Mouse (Mus musculus) frontal cortex, postnatal 14 days (tissue): ENCODE data around the gene Rnf111.
A peak's percentile ranks its signal among the peaks of the same experiment; 100 is the strongest.
"Not testable (repeated sequence)": the region's sequence is repeated elsewhere in the genome, so short reads cannot be mapped to it uniquely, and the experiment has no call there.

ENCODE experiments used
- DNase-seq, 2 experiments: peaks; one replicate each; pipeline ENCODE4 v3.0.0; 2022; ENCODE audit warnings: low spot score in 2 of 2

Rnf111 gene

DNA sequence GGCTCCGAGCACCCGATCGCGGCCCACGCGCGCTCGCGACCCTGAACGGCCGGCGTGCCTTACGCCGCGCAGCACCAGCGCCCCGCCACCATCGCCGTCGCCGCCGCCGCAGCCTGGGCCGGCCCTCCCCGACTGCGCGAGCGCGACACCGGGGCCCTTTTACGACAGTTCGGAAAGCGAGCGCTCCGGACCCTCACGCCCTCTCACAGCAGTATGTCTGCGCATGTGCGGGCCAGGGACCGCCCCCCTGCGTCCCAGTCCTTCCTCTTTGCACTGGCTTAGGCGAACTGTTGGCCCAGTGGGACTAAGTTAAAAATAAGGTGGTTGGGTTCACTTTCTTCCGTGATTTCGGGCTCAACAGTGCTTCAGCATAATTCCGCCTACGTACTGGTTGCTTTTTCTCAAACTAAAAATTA is at the start of gene Rnf111:
Gene Rnf111 (minus strand): TSS at position 100 of the 416 bp plus-strand sequence.
- DNase-seq = peak; percentile 91 to 93

DNA sequence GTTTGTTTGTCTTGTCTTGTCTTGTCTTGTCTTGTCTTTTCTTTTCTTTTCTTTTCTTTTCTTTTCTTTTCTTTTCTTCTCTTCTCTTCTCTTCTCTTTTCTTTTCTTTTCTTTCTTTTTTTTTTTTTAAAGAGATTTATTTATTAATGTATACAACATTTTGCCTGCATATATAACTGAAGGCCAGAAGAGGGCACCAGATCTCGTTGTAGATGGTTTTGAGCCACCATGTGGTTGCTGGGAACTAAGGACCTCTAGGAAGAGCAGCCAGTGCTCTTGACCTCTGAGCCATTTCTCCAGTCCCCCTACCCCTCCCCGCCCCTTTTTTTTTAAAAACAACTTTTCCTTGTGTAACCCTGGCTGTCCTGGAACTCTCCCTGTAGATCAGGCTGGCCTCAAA is 48.7 kb upstream of the Rnf111 start:
- DNase-seq = not testable (repeated sequence)

DNA sequence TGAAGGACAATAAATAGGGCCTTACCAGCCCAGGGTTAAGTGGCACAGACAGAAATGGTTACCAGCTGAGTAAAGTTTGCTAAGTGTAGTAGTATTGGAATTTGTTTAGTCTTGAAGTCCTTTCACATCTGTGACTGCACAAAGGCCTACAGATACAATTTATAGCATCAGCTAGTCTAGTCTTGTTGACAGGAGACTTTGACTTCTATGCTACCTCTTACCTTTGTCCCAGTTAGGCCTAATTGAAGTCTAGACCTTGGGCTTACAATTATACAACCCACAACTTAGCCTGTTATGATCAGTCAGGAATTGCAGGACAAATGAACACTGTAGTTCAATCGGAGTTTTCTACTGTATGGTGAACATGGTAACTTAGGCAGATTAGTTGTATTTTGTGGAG is 48.0 kb upstream of the Rnf111 start:
- DNase-seq = no peak

DNA sequence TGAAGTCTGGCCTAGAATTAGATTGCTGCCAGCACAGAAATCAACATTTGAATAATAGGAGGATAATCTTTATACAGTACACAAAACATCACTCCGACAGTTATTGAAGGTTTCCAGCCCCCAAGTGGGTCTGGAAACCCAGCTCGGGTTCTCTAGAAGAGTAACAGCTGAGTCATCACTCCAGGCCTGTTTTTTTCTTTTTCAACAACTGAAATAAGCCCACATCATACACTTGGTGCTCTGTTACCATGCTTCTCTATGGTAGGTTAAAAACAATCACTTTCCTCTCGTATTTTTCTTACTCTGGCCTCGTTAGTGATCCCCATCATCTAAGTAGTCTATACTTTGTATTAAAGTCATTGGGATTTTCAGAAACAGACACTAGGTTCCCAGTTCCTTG is 44.8 kb upstream of the Rnf111 start:
- DNase-seq = no peak

DNA sequence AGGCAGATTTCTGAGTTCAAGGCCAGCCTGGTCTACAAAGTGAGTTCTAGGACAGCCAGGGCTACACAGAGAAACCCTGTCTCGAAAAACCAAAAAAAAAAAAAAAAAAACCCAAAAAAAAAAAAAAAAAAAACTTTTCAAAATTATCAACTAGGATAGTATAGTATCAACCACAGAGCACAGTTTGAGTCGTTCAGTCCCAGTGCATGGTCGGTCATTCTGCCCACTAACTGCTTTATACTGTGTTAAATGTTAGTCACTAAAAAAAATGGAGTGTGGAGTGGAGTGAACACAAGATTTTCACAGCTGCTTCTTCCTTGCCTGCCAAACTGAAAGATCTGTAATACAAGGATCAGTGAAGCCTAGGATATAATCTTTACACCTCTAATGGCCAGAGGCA is 43.1 kb upstream of the Rnf111 start:
- not testable (repeated sequence) for DNase-seq

DNA sequence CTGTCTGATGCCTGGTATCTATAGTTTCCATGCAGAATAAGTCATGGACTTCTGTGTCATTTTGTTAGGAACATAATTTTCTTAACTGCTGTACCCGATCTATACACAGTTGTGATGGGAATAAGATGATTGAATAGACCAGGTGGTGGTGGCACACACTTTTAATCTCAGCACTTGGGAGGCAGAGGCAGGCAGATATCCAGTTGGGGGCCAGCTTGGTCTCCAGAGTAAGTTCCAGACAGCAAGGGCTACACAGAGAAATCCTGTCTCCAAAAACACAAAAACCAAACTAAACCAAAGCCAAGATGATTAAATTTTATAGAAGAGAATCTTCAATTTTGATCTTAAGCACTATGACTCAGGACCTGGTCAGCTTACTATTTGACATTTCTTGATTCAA is 41.3 kb upstream of the Rnf111 start:
- no peak for DNase-seq

DNA sequence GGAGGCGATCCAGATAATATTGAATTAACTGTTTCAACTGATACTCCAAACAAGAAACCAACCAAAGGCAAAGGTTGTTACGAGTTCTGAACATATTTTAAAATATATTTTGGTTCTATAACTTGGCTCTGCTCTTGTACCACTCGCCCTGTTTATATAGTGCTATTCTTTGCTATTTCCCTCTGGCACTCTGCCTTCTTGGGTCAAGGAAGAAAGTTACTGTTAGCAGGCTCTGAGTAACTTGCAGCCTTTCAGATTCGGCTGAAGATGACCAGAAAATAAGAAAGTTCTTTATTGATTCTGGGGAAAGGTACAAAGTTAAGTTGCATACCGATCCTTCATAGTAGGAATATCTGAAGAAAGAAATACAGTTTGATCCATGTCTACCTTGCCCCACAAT is 40.5 kb upstream of the Rnf111 start:
- DNase-seq = no peak

DNA sequence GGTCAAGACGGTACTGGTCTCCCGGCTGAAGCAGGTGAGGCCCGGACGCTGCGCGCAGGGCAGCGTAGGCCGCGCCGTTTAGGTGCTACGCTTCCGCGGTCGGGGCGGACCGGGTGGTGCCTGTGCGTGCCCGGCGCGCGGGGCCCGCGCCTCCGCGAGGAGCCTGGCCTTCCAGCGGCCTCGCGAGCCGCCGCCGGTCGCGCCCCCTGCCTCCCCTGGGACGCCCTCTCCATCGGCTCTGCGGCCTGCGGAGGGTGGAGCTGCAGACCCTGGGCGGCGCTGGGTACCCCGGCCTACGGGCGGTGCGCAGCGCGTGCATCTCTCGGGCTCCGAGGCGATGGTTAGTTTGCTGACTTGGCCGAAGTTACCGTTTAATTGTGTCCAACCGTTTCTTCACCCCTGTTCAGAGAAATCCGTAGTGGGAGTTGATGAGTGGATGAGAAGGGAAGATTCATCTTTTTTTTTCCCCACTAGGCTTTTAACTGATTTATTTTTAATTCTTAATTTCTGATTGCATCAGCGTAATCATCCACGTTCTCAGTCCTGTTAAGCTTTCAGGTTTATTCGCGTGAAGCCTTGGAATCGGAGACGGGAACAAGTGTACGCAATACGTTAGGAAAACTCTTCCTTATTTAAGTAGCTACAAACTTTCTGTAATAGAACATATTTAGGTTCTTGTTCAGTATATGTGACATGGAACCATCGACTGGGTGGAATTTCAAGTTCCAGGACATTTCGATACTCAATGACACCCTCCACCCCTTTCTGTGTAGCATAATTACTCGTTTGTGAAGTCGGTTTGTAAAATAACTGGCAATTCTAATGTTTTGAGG is 39.7 kb upstream of the Rnf111 start:
- DNase-seq = no peak

DNA sequence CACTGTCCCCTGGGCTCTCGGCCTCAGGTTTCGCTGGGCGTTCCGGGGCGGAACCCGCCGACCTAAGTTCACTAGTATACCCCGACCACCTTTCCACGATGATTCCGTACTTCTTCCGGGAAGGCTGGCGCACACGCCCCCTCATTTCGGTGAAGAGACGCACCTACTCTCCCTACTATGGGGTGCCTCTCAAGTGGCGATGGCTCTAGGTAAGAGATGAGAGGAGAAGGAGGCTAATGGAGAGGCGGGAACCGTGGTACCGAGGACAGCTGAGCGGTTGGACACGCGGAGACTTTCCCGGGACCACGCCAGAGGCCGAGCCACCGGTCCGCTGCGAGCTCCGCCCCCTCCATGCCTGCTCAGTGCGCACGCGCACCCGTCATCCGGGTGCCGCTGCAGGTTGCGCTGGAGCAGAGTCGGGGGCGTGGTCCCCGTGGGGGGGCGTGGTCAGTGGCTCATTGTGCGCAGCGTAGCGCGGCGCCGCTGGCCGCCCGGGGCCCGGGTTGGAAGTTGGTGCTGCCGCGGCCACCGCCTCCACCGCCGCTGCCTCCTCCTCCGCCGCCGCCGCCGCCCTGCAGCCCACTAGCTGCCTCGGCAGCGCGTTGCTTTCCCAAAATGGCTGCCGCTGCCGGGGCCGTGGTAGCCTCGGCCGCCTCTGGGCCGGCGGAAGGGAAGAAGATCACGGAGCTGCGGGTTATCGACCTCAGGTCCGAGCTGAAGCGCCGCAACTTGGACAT is 38.9 kb upstream of the Rnf111 start, which contains the start of gene Sltm:
Gene Sltm (plus strand): TSS at position 450 of the 737 bp plus-strand sequence.
- DNase-seq = peak; percentile 93 to 99

DNA sequence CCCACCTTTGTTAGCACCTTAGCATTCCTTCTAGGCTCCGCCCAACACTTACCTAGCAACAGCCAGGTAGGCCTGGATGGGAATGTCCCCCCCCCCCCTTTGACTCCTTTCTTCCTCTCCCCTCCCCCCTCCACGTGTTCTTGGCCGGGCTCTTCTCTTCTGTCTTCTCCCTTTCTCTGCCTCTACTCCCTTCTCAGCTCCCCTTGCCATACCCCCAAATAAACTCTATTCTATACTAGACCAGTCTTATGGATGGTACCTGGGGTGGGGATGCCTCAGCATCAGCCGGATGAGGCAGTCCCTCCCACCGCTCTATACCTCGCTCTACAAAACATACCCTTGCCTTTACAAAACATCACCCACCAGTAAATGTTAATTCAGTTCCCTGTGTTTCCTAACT is 38.1 kb upstream of the Rnf111 start:
- DNase-seq = no peak

DNA sequence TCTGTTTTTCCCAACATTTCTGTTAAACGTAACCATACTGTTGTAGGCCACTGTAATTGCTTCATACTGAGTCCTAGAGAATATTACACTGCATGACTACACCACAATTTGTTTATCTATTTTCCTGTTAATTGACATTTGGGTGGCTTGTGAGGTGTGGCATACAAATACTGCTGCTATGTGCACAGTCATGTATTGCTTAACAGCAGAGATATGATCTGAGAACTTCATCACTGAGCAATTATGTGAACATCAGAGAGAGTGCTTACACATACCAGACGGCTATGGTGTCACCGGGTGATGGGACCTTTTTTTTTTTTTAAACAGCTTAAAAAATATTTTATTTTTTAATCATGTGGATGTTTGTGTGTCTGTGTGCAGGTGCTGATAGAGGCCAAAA is 29.8 kb upstream of the Rnf111 start:
- no peak for DNase-seq

DNA sequence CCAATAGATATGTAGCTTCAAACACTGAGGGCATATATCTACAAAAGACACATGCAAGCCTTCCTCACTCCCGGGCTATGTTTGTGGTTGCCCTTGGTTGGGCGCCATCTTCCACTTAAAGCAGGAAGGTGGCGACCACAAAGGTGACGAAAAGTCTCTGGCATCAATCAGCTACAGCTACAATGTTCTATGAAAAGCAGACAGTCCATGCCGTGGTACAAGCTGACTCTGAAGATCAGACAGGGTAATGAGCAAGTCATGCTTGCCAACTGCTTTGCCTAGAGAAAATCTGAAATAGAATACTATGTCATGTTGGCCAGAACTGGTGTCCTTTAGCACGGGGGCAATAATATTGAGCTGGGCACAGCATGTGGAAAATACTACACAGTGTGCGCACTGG is 20.8 kb upstream of the Rnf111 start:
- DNase-seq = no peak

DNA sequence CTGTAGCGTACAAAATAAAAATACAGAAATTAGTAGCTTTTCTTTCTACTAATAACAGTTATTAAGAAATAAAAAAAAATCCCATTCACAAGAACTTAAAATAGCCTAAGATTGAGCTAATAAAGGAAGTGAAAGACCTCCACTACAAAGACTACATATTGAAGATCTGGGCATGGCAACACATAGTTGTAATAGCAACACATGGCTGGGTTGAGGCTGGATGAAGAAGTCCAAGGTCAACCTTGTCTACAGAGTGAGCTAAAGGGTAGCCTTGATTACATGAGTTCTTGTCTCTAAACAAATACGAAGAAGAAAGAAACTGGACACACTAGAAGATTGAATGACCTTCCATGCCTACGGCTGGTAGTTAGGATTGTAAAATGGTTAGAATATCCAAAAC is 20.3 kb upstream of the Rnf111 start:
- no peak for DNase-seq

DNA sequence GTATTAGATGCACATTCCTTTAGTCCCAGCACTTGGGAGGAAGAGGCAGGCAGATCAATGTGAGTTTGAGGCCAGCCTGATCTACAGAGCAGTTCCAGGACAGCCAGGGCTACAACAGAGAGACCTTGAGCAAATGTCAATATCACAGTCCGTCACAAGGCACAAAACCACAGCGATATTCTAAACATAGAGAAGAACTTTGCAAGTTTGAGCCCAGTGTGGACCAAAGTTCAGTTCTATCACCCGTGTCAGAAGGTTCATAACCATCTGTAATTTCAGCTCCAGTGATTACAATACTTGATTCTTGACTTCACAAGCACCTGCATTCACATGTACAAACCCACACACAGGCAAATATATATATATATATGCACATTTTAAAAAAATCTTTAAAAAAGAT is 17.1 kb upstream of the Rnf111 start:
- no peak for DNase-seq

DNA sequence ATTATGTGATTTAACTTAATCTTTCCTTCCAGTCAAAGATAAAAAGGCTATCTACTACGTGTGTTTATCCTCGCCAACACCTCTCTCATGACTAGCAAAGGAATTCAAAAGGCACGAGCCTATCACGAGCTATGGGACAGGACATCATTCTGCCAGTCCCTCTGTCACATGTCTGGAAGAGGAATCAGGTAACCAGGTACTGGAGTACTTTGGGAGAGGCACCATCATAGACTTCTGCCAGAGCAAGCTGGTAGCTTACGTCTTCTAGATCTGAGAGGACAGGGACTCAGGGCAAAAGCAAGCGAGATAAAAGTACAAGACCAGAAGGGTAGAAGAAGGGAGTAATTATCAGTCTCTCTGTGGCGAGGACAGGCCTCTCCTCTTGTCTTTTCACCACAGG is 8.2 kb upstream of the Rnf111 start:
- no peak for DNase-seq

DNA sequence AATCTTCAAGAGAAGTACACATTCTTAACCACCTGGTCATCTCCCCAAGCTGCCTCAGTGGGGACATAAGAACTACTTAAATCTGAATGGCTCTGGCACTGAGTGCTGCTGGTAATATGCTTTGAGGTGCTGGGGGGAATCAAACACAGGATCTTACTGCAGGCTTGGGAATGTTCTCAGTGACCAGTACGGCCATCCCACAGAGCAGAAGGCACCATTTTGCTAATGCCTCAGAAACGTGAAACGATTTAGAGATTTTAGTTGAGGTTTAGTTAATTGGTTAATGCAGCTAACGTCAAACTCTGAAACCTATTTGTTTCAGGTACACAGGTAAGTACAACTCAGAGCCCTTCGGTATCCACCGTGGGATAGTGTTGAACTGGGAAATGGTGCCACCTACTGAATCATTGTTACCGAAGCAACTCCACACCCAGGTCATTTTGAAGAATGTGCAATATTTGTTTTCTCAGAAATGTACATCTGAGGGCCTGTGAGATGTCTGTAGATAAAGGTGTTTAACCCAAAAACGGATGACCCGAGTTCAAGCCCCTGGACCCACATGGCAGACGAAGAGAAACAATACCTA is 7.6 kb upstream of the Rnf111 start:
- no peak for DNase-seq

DNA sequence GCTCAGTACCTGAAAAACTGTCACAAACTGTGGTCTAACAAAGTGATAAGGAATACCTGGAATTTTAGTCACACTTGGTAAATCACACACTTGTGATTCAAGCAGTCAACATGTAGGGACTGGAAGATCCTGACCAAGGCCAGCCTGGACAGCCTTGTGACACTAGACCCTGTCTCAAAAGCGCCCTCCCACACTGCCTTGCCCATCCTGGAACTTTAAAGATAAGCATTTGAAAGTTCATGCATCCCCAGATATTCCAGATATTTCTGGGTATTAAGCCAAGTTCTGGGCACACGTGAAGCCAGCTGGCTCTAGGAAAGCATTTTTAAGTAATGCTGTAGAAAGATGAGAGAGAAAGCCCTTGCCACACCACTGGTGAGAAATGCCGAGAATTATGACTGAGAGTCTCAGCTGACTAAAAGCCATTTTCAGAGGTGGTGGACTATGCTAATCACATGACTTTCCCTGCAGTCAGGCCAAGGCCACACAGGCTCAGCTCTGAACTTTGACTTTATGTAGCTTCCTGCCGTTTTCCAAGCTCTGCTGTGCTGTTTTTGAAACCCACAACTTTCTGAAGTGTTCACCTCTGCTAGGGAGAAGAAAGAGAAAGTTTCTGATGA is 6.5 kb upstream of the Rnf111 start:
- DNase-seq = no peak

DNA sequence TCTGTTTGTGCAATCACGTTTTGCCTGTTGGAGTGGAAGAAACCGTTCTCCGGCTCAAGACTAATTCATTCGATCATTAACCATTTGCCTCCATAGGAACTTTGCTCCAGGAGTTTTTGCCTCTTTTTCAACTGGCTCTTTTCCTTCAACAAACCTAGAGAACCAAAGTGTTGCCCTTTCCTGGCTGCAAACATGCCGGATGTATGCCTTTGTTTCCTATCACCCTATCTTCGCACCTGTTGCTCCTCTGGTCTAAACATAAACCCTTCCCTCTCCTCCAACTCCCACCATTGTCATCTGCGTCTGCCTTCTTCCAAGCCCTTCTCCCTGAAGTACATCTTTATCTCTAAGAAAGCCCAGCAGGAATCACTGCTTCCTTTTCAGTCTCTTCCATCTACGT is 3.3 kb upstream of the Rnf111 start:
- DNase-seq = no peak

DNA sequence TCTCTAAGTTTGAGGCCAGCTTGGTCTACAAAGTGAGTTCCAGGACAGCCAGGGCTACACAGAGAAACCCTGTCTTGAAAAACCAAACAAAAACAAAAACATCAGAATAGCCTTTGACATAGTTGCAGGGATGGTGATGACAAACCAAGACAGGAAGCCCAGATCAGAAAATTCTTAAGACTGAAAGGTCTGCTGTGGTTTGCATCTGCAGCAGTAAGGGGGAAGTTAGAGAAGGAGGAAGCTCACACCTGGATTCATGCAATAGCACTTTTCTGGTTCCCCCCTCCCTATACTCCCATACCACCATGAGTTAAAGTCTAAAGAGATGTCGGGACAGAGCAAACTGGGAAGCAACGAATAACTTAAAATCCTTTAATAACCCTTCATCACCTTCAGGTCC is 2.7 kb upstream of the Rnf111 start:
- DNase-seq = no peak

DNA sequence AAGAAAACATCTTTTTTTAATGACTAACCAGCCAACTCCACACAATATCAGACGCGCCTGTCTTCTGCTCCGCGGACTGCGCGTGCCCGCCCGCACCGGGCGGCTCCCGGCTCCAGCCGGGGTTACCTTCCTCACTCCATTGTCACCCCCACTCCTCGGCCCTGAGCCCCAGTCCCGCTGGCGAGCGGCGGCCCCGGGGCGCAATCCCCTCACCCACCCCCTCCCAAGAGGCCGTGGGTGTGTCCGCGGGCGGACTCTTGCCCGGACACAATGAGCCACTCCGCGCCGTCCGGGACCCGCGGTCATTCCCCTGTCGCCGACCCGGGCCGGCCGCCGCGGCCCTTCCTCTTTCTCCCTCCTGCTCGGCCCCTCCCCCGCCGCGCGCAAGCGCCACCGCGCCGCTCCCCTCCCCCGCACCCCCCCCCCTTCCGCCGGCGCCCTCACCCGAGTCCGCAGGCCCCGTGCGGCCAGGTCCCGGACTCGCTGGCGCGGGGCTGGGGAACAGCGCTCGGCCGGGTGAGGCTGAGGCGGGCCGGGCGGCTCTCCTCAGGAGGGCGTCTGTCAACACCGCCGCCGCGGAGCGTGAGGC is 416 bp downstream of the Rnf111 start:
- DNase-seq = peak; percentile 35 to 36

DNA sequence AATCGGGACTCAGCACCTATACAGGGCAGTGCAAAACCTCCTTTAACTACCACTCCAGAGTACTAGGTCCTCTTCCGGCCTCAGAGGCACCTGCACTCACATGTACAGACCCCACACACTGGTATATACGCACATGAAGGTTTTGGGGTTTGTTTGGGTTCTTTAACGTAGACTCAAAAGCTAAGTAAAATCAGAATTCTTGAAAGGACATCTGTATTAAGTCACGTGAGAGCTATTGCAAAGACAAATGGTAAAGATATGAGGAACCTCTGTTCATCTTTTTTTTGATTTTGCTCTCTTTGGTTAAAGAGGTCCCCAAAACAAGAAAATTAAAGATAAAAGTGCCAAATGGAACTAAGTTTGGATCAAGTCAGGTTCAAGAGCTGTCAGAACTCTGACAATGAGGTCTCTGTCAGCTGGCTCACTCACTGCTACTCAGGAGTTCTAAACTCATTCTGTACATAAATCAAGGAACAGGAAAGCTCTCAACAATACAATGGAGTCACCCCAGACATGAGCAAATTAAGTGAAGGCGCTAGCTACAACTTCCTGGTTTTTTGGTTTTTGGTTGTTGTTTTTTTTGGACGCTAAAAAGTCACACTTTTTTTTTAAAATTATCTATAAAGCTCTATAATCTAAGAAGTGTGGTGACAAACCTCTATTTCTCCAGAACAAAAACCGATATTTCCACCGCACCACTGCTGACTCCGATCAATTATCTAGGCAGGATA is 1.1 kb downstream of the Rnf111 start:
- no peak for DNase-seq
